Mouse (Mus musculus) heart, postnatal 36 days (tissue): ENCODE measurements around the gene Gas7. TPM values are rescaled to one million over a fixed set of nuclear protein-coding genes. Genes with fewer than 3 reads are reported as not detected.

Experiments used
- DNase-seq, 2 experiments: peaks; one replicate each; pipeline ENCODE4 v3.0.0; 2021 to 2022
- intact Hi-C: fragments of 180-260 bp; cut with DNase I; formaldehyde crosslinking; loops from one replicate; pipeline ENCODE4 v1.15.1; 2025
- total RNA-seq, 2 experiments: library from RNA; stranded (reverse); gene quantifications; 2 replicates each; pipeline ENCODE4 v1.2.3; 2021

Gene Gas7
- 10 to 100 TPM; 10.2 to 10.3 TPM for total RNA-seq

DNA sequence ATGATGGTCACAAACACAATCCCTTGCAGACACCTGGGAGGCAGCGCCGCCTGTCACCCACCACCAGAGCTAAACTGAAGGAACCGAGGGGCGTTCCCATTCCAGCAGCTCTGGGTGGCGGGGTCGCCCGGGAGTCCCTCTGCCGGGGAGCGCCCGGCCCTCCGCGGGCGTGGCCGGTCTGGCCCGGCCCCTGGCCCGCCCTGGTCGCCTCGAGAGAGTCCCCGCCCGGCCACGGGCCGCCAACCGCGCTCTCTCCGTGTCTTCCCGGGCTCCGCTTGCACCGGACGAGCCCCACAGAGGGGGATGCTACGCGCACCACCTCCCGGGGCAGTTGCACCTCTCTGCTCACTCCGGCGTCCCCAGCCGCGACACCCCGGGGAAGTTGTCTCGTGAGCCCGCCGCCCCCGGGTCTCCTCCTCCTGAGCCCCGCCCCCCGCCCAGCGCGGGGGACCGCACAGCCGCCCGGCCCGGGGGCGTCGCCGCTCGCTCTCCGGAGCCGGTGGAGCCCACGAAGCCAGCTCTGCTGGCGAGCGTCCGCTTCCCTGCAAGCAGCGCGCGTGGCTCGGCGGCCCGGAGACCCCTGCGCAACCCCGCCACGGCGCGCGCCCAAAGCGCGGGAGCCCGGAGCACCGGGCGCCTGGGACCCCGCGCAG lies at the start of gene Gas7:
TSS of gene Gas7 (plus strand) at position 564 of the 653 bp plus-strand sequence.
- intact Hi-C loops: loop anchor here (5.0 kb wide), 1 partner anchor 83 kb away; no protein-coding TSS in a partner anchor

GRCm38 (mm10) chr11:67414346-67414940 lies 40.8 kb upstream of the Gas7 start:
- intact Hi-C loops: no loop called here
- no peak for DNase-seq

More for the DNA sequence above, at the start of gene Gas7:
- DNase-seq: peak; percentile 52 to 73

DNA sequence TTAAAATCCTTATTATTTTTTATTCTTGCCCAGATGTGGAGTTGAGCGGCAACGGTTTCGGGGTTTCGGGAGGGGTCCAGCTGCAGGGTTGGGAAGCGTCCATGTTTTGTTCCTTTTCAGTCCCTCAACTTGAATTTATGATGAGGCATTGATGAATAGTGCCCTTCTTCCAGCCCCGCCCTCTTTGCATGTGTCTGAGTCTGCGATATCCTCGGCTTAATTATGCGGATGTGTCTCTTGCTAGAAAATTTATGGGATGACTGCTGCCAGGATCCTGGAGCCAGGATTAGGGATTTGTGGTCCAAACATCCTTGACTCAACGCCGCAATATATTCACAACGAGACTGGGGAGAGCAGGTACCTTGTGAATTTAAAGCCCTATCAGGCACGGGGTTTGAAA lies 31.7 kb upstream of the Gas7 start:
- intact Hi-C loops: no loop called here
- DNase-seq: no peak

DNA sequence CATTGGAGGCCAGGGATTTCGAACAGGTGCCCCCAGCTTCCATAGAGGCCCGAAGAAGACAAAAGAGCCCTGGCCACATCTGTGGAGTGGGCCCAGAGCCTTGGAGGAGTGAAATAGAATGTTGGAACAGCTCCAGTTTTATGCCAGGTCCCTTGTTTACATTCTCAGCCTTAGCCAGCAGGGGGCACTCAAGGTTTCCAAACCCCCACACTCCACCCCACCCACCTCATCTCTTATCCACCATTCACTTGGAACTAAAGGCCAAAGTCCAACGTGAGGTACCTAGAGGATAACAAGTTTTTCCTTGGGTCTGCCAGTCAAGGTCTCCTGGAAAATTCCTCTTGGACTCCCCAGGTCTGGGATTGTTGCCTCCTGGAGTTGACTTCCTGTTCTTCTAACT lies 27.0 kb upstream of the Gas7 start:
- intact Hi-C loops: loop anchor here (1.0 kb wide), 1 partner anchor 219 kb away; no protein-coding TSS in a partner anchor
- DNase-seq: peak; percentile 45 to 61

- intact Hi-C loops: no loop called here
- DNase-seq: no peak
Observed at GRCm38 (mm10) chr11:67429836-67430235, 25.4 kb upstream of the Gas7 start.

GRCm38 (mm10) chr11:67431116-67431645 lies 24.1 kb upstream of the Gas7 start:
- no peak for DNase-seq
- intact Hi-C loops: no loop called here

- intact Hi-C loops: no loop called here
Observed at GRCm38 (mm10) chr11:67431864-67432263, 23.4 kb upstream of the Gas7 start.

DNA sequence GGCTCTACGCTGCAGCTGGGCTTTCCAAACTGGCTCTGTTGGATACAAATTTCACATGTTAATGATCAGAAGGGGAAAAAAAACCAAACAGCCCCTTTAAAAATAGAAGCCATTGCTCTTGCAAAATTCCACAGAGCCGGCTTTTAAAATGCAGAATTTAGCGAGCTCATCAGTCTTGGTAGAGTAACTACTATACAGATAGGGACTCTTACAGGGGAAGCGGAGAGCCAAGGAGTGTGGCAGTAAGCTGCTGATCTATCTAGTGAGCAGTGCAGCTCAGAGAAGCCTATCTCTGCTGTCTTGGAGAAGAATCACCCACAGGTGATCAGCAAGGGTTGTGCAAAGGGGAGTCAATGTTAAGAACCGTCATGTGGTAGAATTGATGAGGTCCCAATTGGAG lies 21.5 kb upstream of the Gas7 start:
- intact Hi-C loops: no loop called here
- no peak for DNase-seq

More at GRCm38 (mm10) chr11:67431864-67432263, 23.4 kb upstream of the Gas7 start:
- no peak for DNase-seq

GRCm38 (mm10) chr11:67438746-67439145 lies 16.5 kb upstream of the Gas7 start:
- no peak for DNase-seq
- intact Hi-C loops: no loop called here

DNA sequence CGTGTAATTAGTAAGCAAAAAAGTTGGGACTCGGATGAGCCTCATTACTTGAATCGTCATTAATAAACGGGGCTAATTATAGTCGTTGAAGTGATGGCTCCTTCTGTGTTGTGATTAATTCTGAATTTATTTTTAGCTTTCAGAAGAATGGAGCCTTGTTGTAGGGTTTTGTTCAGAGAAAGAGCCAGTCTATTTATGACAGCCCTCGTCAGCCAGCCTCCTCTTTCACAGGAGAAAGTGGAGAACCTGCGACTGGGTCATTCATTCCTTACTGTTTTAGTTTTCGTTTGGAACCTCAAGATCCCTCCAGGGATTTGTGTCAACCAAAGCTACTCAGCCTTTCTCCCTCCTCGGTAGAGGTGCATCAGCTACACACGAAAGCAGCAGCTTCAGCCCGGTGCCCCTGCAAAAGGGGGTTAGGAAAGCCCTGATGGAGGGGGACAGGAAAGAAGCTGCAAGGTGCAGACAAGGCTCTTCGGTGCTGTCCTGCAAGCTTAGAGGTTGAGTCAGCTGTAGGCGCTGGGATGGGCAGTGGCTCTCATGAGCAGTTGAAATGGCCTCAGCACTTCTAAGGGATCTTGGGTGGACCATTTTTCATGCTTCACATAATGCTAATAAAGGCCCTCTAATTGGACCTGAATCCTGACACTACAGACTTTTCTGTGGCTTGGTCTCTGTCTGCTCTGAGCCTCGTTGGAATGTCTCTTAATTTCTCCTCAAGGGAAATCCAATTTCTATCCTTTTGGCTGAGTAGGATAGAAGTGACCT lies 10.0 kb upstream of the Gas7 start:
- no peak for DNase-seq
- intact Hi-C loops: no loop called here

DNA sequence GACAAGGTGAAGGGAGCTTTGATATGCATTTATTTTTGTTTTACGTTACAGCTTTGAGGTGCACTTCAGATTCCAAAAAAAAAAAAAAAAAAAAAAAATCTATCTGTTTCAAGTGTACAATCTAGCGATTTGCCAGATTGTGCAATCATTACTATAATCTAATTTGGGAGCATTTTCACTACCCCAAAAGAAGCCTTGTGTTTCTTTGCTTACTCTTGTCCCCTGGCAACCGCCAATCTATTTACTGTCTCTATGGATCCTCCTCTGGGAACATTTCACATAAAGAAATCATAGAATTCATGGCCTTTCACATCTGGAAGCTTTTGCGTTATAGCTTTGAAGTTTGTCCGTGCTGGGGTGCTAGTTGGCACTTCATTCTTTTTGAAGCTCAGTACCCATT lies 3.7 kb upstream of the Gas7 start:
- no peak for DNase-seq
- intact Hi-C loops: no loop called here

- intact Hi-C loops: loop anchor here (5.0 kb wide), 1 partner anchor 83 kb away; no protein-coding TSS in a partner anchor
- DNase-seq: peak; percentile 41 to 48
Observed at GRCm38 (mm10) chr11:67455527-67455981, 317 bp downstream of the Gas7 start.

DNA sequence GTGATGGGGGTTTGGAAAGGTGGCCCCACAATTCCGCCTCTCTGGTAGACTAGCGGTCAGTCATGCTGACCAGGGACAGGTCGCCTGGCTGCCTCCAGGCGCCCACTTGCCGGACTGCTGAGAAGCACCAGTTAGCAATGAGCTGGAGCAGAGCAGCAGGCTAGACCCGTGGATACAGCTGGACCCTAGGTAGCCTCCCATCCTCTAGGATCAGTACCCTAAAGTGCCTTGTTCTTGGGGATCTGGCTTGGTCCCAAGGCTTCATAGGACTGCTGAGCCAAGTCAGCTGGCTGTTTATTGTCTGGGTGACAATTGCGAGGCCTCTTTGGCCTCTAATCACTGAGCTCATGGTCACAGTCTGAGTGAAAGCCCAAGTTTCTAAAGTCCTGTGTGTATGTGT lies 792 bp downstream of the Gas7 start:
- DNase-seq: peak in 1 of 2 experiments; percentile 32

GRCm38 (mm10) chr11:67458171-67458570 lies 2.9 kb downstream of the Gas7 start:
- no peak for DNase-seq
- intact Hi-C loops: loop anchor here (5.0 kb wide), 1 partner anchor 86 kb away; no protein-coding TSS in a partner anchor

More for the DNA sequence above, 792 bp downstream of the Gas7 start:
- intact Hi-C loops: loop anchor here (5.0 kb wide), 1 partner anchor 84 kb away; no protein-coding TSS in a partner anchor

- intact Hi-C loops: no loop called here
- DNase-seq: no peak
Observed at GRCm38 (mm10) chr11:67467132-67467531, 11.9 kb downstream of the Gas7 start.

DNA sequence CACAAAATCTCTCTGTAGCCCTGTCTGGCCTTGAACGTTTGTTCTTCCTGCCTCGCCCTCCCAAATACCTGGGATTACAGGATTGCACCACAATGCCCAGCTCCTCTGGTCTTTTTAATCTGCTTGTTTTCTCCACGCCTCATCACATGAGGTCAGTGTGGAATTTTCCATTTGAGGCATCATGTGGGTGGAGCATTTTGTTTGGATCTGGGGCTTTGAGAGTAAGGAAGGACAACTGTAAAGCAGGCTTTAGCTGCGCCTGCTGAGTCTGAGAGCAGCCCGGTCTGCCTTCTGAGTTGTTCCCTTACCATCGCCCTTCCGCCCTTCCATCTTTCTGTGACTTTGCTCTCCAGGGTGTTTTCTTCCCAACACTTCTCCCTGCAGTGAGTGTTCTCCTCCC lies 13.6 kb downstream of the Gas7 start:
- peak; percentile 31 to 38 for DNase-seq
- intact Hi-C loops: no loop called here

DNA sequence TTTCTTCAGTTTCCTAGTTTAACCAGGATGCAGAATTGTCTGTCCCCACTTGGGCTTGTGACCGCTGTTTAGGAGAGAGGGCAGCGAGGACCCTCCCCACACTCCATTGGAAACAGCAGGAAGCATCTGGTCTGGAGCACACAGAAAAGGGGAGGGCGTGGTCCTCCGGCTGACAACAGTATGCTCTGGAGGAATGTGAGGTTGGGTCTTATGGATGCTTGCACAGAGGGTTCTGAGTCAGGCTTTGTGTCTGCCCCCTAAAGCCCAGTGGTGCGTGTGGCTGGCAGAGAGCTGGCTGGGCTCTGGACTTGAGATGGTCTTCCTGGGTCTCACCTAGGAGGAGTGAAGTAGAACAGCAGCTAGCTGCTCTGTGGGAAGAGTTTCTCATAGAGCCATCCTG lies 19.4 kb downstream of the Gas7 start:
- intact Hi-C loops: no loop called here
- DNase-seq: no peak

- no peak for DNase-seq
- intact Hi-C loops: no loop called here
Observed at GRCm38 (mm10) chr11:67479534-67479933, 24.3 kb downstream of the Gas7 start.

DNA sequence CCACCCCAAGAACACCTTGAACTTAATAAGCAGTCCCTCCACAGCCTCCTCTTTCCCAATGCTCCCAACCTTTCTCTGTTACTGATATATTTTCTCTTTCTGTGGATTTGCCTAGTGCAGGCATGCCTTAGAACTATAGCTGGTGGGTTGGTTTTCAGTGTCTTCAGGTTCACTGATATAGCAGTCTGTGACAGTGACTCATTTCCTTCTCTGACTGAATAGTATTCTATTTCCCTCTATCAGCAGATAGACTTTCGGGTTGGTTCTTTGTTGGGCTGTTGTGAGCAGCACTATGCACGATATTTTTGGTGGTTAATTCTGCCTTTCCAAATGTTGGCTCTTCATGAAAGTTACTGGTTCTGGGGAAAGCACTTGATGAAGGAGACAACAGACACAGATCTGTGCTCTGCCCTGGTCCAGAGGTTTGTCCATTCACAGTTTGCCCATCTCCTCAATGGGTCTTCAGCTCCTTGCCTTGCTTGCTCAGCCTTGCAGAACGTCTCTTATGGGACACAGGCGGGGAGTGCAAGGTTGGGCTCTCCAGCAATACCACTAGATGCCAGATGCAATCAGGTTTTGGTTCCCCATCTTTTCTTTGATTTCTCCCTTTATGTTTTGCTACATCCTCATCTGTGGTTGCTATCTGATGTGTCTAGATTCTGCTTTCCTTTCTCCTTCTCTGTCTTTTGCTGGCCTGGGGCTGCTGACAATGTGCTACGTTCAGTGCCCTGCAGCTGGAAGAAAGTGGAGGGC lies 25.1 kb downstream of the Gas7 start:
- intact Hi-C loops: no loop called here
- no peak for DNase-seq

GRCm38 (mm10) chr11:67481691-67482090 lies 26.5 kb downstream of the Gas7 start:
- no peak for DNase-seq
- intact Hi-C loops: no loop called here
